20 mouse cellular contexts compared by ENCODE assay signal in genomic region chr13:114226291-114226925, GRCm38 (mm10).
DNase-seq lines count a peak whose midpoint lies in the region; ATAC-seq lines count a peak whose summit lies in the region.
"Had no signal": no experiment of that assay in that cellular context is flagged by ENCODE, and none has a peak within 500 bp of the region (broad histone marks: within the 10 kb centered on the region; RNA-seq: fewer than 3 reads in every experiment).

No protein-coding gene starts in this region.

- H3K4me2 ChIP-seq in midbrain, embryonic 11.5 days = no peak overlapping the region
- H3K4me2 ChIP-seq in midbrain, embryonic 13.5 days (replicated peaks) = no peak overlapping the region
- H3K4me2 ChIP-seq in hindbrain, embryonic 15.5 days = no peak overlapping the region
- H3K4me2 ChIP-seq: embryonic facial prominence, embryonic 13.5 days; forebrain, embryonic 12.5 days; heart, embryonic 12.5 days; intestine, embryonic 15.5 days had no signal

- H3K36me3 ChIP-seq in midbrain, embryonic 11.5 days (ENCODE audit: control insufficient read depth, insufficient read depth, low read length) = no peaks in the 10 kb centered on the region
- H3K36me3 ChIP-seq in midbrain, embryonic 13.5 days = no peaks in the 10 kb centered on the region
- no peaks in the 10 kb centered on the region for H3K36me3 ChIP-seq in hindbrain, embryonic 15.5 days
- H3K36me3 ChIP-seq: embryonic facial prominence, embryonic 13.5 days; forebrain, embryonic 12.5 days; heart, embryonic 12.5 days; intestine, embryonic 15.5 days had no signal

- H3K27me3 ChIP-seq in midbrain, embryonic 11.5 days (ENCODE audit: control insufficient read depth, insufficient read depth, low read length) = no peaks in the 10 kb centered on the region
- H3K27me3 ChIP-seq in midbrain, embryonic 13.5 days = no peaks in the 10 kb centered on the region
- no peaks in the 10 kb centered on the region for H3K27me3 ChIP-seq in hindbrain, embryonic 15.5 days
- H3K27me3 ChIP-seq: CH12.LX; embryonic facial prominence, embryonic 13.5 days; forebrain, embryonic 12.5 days; heart, embryonic 12.5 days; intestine, embryonic 15.5 days had no signal

- no peaks in the 10 kb centered on the region for H3K9me3 ChIP-seq in midbrain, embryonic 11.5 days (ENCODE audit: control insufficient read depth, low read length)
- H3K9me3 ChIP-seq in midbrain, embryonic 13.5 days = no peaks in the 10 kb centered on the region
- no peaks in the 10 kb centered on the region for H3K9me3 ChIP-seq in hindbrain, embryonic 15.5 days
- H3K9me3 ChIP-seq: embryonic facial prominence, embryonic 13.5 days; forebrain, embryonic 12.5 days; heart, embryonic 12.5 days; intestine, embryonic 15.5 days had no signal

- no peak overlapping the region for H3K4me3 ChIP-seq in midbrain, embryonic 11.5 days (ENCODE audit: low read depth, low read length)
- no peak overlapping the region for H3K4me3 ChIP-seq in midbrain, embryonic 13.5 days (replicated peaks)
- H3K4me3 ChIP-seq in hindbrain, embryonic 15.5 days = no peak overlapping the region
- H3K4me3 ChIP-seq: embryonic facial prominence, embryonic 13.5 days; forebrain, embryonic 12.5 days; heart, embryonic 12.5 days; intestine, embryonic 15.5 days had no signal

- H3K4me1 ChIP-seq in midbrain, embryonic 11.5 days (ENCODE audit: control insufficient read depth, insufficient read depth, low read length) = peaks cover 4% of the 10 kb centered on the region; the same call in 1 of the 2 replicates
- peaks cover 8% of the 10 kb centered on the region; the same call in 1 of the 2 replicates for H3K4me1 ChIP-seq in midbrain, embryonic 13.5 days (replicated peaks)
- H3K4me1 ChIP-seq in hindbrain, embryonic 15.5 days (replicated peaks) = 0 out of 2 replicates have a peak, but pooled peaks cover 3% of the 10 kb centered on the region
- H3K4me1 ChIP-seq: embryonic facial prominence, embryonic 13.5 days; intestine, embryonic 15.5 days had no signal

- DNase-seq in heart, adult 11 months = peak; percentile 61
- no peak for DNase-seq in heart, adult 18-20 months
- DNase-seq in midbrain, embryonic 11.5 days (ENCODE audit: low spot score, missing footprints) = peak; percentile 81
- peak; percentile 10 for DNase-seq in embryo, embryonic 10.5 days (ENCODE audit: low spot score)
- no peak for DNase-seq in B cell, adult 2 months
- DNase-seq in MN1 (ENCODE audit: low spot score) = no peak
- DNase-seq: adrenal gland, adult 2 months; adrenal gland, postnatal 25 days; cerebellum, adult 18-20 months; cerebellum, adult 9-11 months; cerebellum, postnatal 36 days; gastrocnemius, postnatal 10 days had no signal

- H3K27ac ChIP-seq in midbrain, embryonic 11.5 days (ENCODE audit: low read depth, low read length) = no peak overlapping the region
- no peak overlapping the region for H3K27ac ChIP-seq in midbrain, embryonic 13.5 days
- H3K27ac ChIP-seq in hindbrain, embryonic 15.5 days (replicated peaks) = no peak overlapping the region
- H3K27ac ChIP-seq: embryonic facial prominence, embryonic 13.5 days; forebrain, embryonic 12.5 days; intestine, embryonic 15.5 days had no signal

- ATAC-seq in midbrain, embryonic 11.5 days (ENCODE audit: low FRiP score) = no peak
- no peak for ATAC-seq in midbrain, embryonic 13.5 days
- ATAC-seq in hindbrain, embryonic 15.5 days (ENCODE audit: low FRiP score, low read depth) = 0 out of 2 replicates have a peak, but pooled peaks have one; percentile 62
- ATAC-seq: forebrain, embryonic 16.5 days; intestine, embryonic 15.5 days had no signal

- WGBS in midbrain, embryonic 11.5 days = 42% methylated on average over 7 of the region's 7 CpGs
- WGBS in midbrain, embryonic 13.5 days = 35% methylated on average over 7 of the region's 7 CpGs
- 51% methylated on average over 7 of the region's 7 CpGs for WGBS in hindbrain, embryonic 15.5 days

- H3K9ac ChIP-seq in midbrain, embryonic 11.5 days (ENCODE audit: low read length) = no peak overlapping the region
- H3K9ac ChIP-seq in midbrain, embryonic 13.5 days (replicated peaks) = no peak overlapping the region
- no peak overlapping the region for H3K9ac ChIP-seq in hindbrain, embryonic 15.5 days
- H3K9ac ChIP-seq: embryonic facial prominence, embryonic 13.5 days; forebrain, embryonic 12.5 days; heart, embryonic 12.5 days; intestine, embryonic 15.5 days had no signal

Comparison
In these comparisons a context has a peak if more than half of its experiments do, and no peak if none do; other contexts are left out.
1. DNase-seq: peak in heart, adult 11 months (single experiment), midbrain, embryonic 11.5 days (single experiment) and embryo, embryonic 10.5 days (single experiment); none in heart, adult 18-20 months (0 of 2), B cell, adult 2 months (0 of 2) and MN1 (single experiment).